1 mouse cellular context compared by ENCODE assay signal in genomic region chr1:55087401-55087904, GRCm38 (mm10).
TF ChIP-seq lines count a peak whose summit lies in the region.

No protein-coding gene starts in this region.

TF ChIP-seq in MEL, 35 proteins besides CTCF, POLR2A, EP300 and RAD21 (continued from another document):
- TF ChIP-seq ELF1 (IDR thresholded peaks at IDR 0.05; ENCODE audit: low read depth, low read length): no peak
- peak; percentile 91 for TF ChIP-seq MAX (IDR thresholded peaks at IDR 0.05; ENCODE audit: low read length)
- no peak for TF ChIP-seq MYB (IDR thresholded peaks at IDR 0.05; ENCODE audit: low read depth, low read length)
- peak; percentile 86 for TF ChIP-seq NELFE (IDR thresholded peaks at IDR 0.05; ENCODE audit: low read depth, low read length)
